Mouse (Mus musculus): ENCODE results near the gene Pp2d1. TPM values are rescaled to one million over a fixed set of nuclear protein-coding genes. Genes with fewer than 3 reads are reported as not detected.
"Not testable (repeated sequence)": the region's sequence is repeated elsewhere in the genome, so short reads cannot be mapped to it uniquely, and the experiment has no call there.

The Pp2d1 gene
- 0.04 TPM for polyA plus RNA-seq (2012; fragmentation: generic; extraction: Trizol)
- long read RNA-seq, experiment 1 = 0 reads
- long read RNA-seq, experiment 2 = 0 reads

GRCm38 (mm10) chr17:53539351-53539750 is at the start of gene Pp2d1:
Gene Pp2d1, minus strand, starts transcription at chr17:53539451.
- H3ac ChIP-seq (ENCODE audit: control insufficient read depth, insufficient read length, low read depth); H3K36me3 ChIP-seq (ENCODE audit: control insufficient read depth, insufficient read depth); H3K27me3 ChIP-seq (ENCODE audit: control insufficient read depth, insufficient read depth, insufficient read length); H3K4me3 ChIP-seq (ENCODE audit: insufficient read depth, poor library complexity, severe bottlenecking); H3K79me3 ChIP-seq (ENCODE audit: low read depth); H3K79me2 ChIP-seq (ENCODE audit: control insufficient read depth, insufficient read depth): not testable (repeated sequence)

GRCm38 (mm10) chr17:53588097-53588855 is 49.0 kb upstream of the Pp2d1 start:
- H3K4me3 ChIP-seq (ENCODE audit: insufficient read depth, poor library complexity, severe bottlenecking) = no peak overlapping the region
- H3K79me3 ChIP-seq (ENCODE audit: low read depth) = peaks cover 2% of the 10 kb centered on the region
- H3K27me3 ChIP-seq (ENCODE audit: control insufficient read depth, insufficient read depth, insufficient read length) = no peaks in the 10 kb centered on the region
- no peaks in the 10 kb centered on the region for H3K36me3 ChIP-seq (ENCODE audit: control insufficient read depth, insufficient read depth)
- no peak for TF ChIP-seq MYOG (IDR thresholded peaks at IDR 0.05; ENCODE audit: control insufficient read depth, extremely low read depth, insufficient read length)
- TF ChIP-seq CEBPB (IDR thresholded peaks at IDR 0.05; ENCODE audit: low read depth) = peak; percentile 13
- H3K79me2 ChIP-seq (ENCODE audit: control insufficient read depth, insufficient read depth) = peaks cover 4% of the 10 kb centered on the region
- H3ac ChIP-seq (ENCODE audit: control insufficient read depth, insufficient read length, low read depth) = no peak overlapping the region

GRCm38 (mm10) chr17:53587074-53587851 is 48.0 kb upstream of the Pp2d1 start:
- H3K4me3 ChIP-seq (ENCODE audit: insufficient read depth, poor library complexity, severe bottlenecking) = no peak overlapping the region
- H3K27me3 ChIP-seq (ENCODE audit: control insufficient read depth, insufficient read depth, insufficient read length) = no peaks in the 10 kb centered on the region
- H3ac ChIP-seq (ENCODE audit: control insufficient read depth, insufficient read length, low read depth) = no peak overlapping the region
- peaks cover 4% of the 10 kb centered on the region for H3K79me2 ChIP-seq (ENCODE audit: control insufficient read depth, insufficient read depth)
- H3K36me3 ChIP-seq (ENCODE audit: control insufficient read depth, insufficient read depth) = no peaks in the 10 kb centered on the region
- peaks cover 2% of the 10 kb centered on the region for H3K79me3 ChIP-seq (ENCODE audit: low read depth)
- peak; percentile 86 for TF ChIP-seq CEBPB (IDR thresholded peaks at IDR 0.05; ENCODE audit: low read depth)
- TF ChIP-seq MYOD1 (IDR thresholded peaks at IDR 0.05; ENCODE audit: control insufficient read depth, insufficient read length, low read depth) = peak; percentile 16
- TF ChIP-seq MAX (IDR thresholded peaks at IDR 0.05) = no peak

- Histone ChIP-seq H3K4me3 (ENCODE audit: insufficient read depth, poor library complexity, severe bottlenecking) (no peak overlapping the region), H3ac (ENCODE audit: control insufficient read depth, insufficient read length, low read depth) (no peak overlapping the region), H3K36me3 (ENCODE audit: control insufficient read depth, insufficient read depth) (no peaks in the 10 kb centered on the region), H3K79me2 (ENCODE audit: control insufficient read depth, insufficient read depth) (peaks cover 4% of the 10 kb centered on the region), H3K27me3 (ENCODE audit: control insufficient read depth, insufficient read depth, insufficient read length) (no peaks in the 10 kb centered on the region), H3K79me3 (ENCODE audit: low read depth) (peaks cover 2% of the 10 kb centered on the region)
- TF ChIP-seq MYOD1 (IDR thresholded peaks at IDR 0.05; ENCODE audit: control insufficient read depth, insufficient read length, low read depth) = no peak
- peak; percentile 62 for TF ChIP-seq MAX (IDR thresholded peaks at IDR 0.05)
These were observed 44.8 kb upstream of the Pp2d1 start for GRCm38 (mm10) chr17:53583846-53584579.

GRCm38 (mm10) chr17:53582805-53583204 is 43.6 kb upstream of the Pp2d1 start:
- no peaks in the 10 kb centered on the region for H3K36me3 ChIP-seq (ENCODE audit: control insufficient read depth, insufficient read depth)
- H3ac ChIP-seq (ENCODE audit: control insufficient read depth, insufficient read length, low read depth) = no peak overlapping the region
- no peak for TF ChIP-seq MAX (IDR thresholded peaks at IDR 0.05)
- TF ChIP-seq USF1 (IDR thresholded peaks at IDR 0.05; ENCODE audit: low read depth) = no peak
- TF ChIP-seq MYOG (IDR thresholded peaks at IDR 0.05; ENCODE audit: control insufficient read depth, extremely low read depth, insufficient read length) = no peak
- TF ChIP-seq FOSL1 (IDR thresholded peaks at IDR 0.05; ENCODE audit: insufficient read depth, low read length, poor library complexity, severe bottlenecking) = no peak
- no peak for TF ChIP-seq CEBPB (IDR thresholded peaks at IDR 0.05; ENCODE audit: low read depth)
- H3K27me3 ChIP-seq (ENCODE audit: control insufficient read depth, insufficient read depth, insufficient read length) = no peaks in the 10 kb centered on the region
- peaks cover 2% of the 10 kb centered on the region for H3K79me3 ChIP-seq (ENCODE audit: low read depth)
- no peak overlapping the region for H3K4me3 ChIP-seq (ENCODE audit: insufficient read depth, poor library complexity, severe bottlenecking)
- H3K79me2 ChIP-seq (ENCODE audit: control insufficient read depth, insufficient read depth) = no peaks in the 10 kb centered on the region

GRCm38 (mm10) chr17:53582026-53582585 is 42.9 kb upstream of the Pp2d1 start:
- TF ChIP-seq CTCF (IDR thresholded peaks at IDR 0.05; ENCODE audit: control insufficient read depth, insufficient read depth, insufficient read length) = no peak
- no peak for TF ChIP-seq CEBPB (IDR thresholded peaks at IDR 0.05; ENCODE audit: low read depth)
- no peak for TF ChIP-seq FOSL1 (IDR thresholded peaks at IDR 0.05; ENCODE audit: insufficient read depth, low read length, poor library complexity, severe bottlenecking)
- TF ChIP-seq MAX (IDR thresholded peaks at IDR 0.05) = no peak
- TF ChIP-seq MYOD1 (IDR thresholded peaks at IDR 0.05; ENCODE audit: control insufficient read depth, insufficient read length, low read depth) = no peak
- TF ChIP-seq USF1 (IDR thresholded peaks at IDR 0.05; ENCODE audit: low read depth) = no peak
- TF ChIP-seq MYOG (IDR thresholded peaks at IDR 0.05; ENCODE audit: control insufficient read depth, extremely low read depth, insufficient read length) = no peak
- peaks cover 2% of the 10 kb centered on the region for H3K79me3 ChIP-seq (ENCODE audit: low read depth)
- no peak overlapping the region for H3ac ChIP-seq (ENCODE audit: control insufficient read depth, insufficient read length, low read depth)
- H3K36me3 ChIP-seq (ENCODE audit: control insufficient read depth, insufficient read depth) = no peaks in the 10 kb centered on the region
- no peaks in the 10 kb centered on the region for H3K27me3 ChIP-seq (ENCODE audit: control insufficient read depth, insufficient read depth, insufficient read length)
- H3K79me2 ChIP-seq (ENCODE audit: control insufficient read depth, insufficient read depth) = no peaks in the 10 kb centered on the region
- H3K4me3 ChIP-seq (ENCODE audit: insufficient read depth, poor library complexity, severe bottlenecking) = no peak overlapping the region
